Mouse (Mus musculus): ENCODE data around the gene Adm2. TPM values are rescaled to one million over a fixed set of nuclear protein-coding genes. Genes with fewer than 3 reads are reported as not detected.

Adm2 gene
- polyA plus RNA-seq, 1 experiment, result not detected

GRCm38 (mm10) chr15:89372536-89372935, 50.0 kb downstream of the Adm2 start:
- TF ChIP-seq CTCF (IDR thresholded peaks at IDR 0.05; ENCODE audit: control insufficient read depth, insufficient read depth, insufficient replicate concordance, low read depth, low read length) (no peak), POLR2A (IDR thresholded peaks at IDR 0.05; ENCODE audit: control insufficient read depth, low read depth, low read length) (no peak)
- H3K4me3 ChIP-seq (ENCODE audit: control insufficient read depth, low read depth, low read length), result peak overlapping the region; percentile 91
- H3K27ac ChIP-seq (ENCODE audit: control insufficient read depth, insufficient read depth, low read depth, low read length), result no peak overlapping the region
- no peaks in the 10 kb centered on the region for H3K27me3 ChIP-seq (ENCODE audit: control insufficient read depth, insufficient read depth, low read length)
- H3K4me1 ChIP-seq (ENCODE audit: control insufficient read depth, insufficient read depth, low read length), result peaks cover 17% of the 10 kb centered on the region
- H3K36me3 ChIP-seq (ENCODE audit: control insufficient read depth, insufficient read depth, low read length), result no peaks in the 10 kb centered on the region

DNA sequence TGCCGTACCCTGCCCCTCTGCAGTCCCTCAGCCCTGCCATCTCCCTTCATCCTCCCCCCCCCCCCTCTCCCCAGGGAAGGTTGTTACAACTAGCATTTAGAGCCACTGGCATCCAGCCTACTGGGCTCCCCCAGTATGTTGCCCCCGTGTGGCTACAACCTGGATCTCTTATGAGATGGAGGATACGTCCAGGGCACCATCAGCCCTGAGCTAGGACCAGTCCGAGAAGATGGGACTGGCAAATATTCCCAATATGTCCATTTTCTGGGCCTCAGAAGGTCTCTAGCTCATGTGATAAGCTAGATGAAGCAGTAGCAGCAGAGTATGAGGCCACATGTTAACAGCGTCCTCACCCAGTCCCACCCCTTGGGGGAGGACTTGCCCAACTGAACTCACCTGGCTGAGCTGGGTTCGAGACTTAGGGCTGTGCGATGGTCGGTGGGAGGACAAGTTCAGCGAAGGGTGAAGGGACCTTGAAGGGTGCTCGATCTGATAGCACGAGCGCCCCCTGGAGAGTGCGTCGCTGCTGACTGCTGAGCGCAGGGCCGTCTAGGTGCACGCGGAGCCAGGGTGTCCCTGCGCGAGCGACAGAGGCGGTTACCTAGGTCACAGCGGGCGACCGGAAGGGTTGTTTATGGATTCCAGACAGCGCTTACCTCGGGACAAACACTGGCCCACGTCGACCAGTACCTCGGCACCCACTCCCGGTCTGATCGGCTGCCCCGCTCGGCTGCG, 50.7 kb downstream of the Adm2 start:
- H3K27me3 ChIP-seq (ENCODE audit: control insufficient read depth, insufficient read depth, low read length), result no peaks in the 10 kb centered on the region
- peak overlapping the region; percentile 91 for H3K4me3 ChIP-seq (ENCODE audit: control insufficient read depth, low read depth, low read length)
- peak overlapping the region; percentile 91 for H3K27ac ChIP-seq (ENCODE audit: control insufficient read depth, insufficient read depth, low read depth, low read length)
- no peaks in the 10 kb centered on the region for H3K36me3 ChIP-seq (ENCODE audit: control insufficient read depth, insufficient read depth, low read length)
- TF ChIP-seq CTCF (IDR thresholded peaks at IDR 0.05; ENCODE audit: control insufficient read depth, insufficient read depth, insufficient replicate concordance, low read depth, low read length) (peak; percentile 66; the same call in 1 of the 2 replicates), POLR2A (IDR thresholded peaks at IDR 0.05; ENCODE audit: control insufficient read depth, low read depth, low read length) (no peak)
- H3K4me1 ChIP-seq (ENCODE audit: control insufficient read depth, insufficient read depth, low read length), result peaks cover 23% of the 10 kb centered on the region

DNA sequence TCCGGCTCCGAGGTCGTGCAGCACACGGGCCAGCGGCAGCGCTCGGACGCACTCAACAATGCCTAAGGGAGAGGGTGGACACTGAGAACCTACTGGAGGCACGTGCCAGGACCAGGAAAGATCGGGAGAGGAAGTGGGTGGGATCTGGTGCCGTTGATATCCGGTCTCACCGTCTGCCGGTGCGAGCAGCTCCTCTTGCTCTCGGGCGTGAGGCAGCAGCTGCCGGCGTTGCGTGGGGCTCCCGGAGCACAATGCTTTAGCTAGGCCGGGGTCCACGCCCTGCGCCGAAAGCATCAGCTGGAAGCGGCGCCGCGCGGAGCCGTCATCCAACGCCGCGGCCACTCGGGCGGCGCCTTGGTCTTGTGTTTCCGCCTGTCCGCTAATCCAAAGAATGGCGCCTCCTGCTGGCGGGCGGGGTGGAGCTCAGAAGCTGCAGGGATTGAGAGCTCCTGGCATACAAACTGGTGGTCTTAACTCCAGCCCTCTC, 51.3 kb downstream of the Adm2 start, which contains the start of gene Sco2:
TSS of gene Sco2 (minus strand) at position 85 of the 487 bp plus-strand sequence.
- H3K27me3 ChIP-seq (ENCODE audit: control insufficient read depth, insufficient read depth, low read length), result no peaks in the 10 kb centered on the region
- H3K27ac ChIP-seq (ENCODE audit: control insufficient read depth, insufficient read depth, low read depth, low read length), result peak within 1 kb of the TSS; percentile 91
- no peaks in the 10 kb centered on the region for H3K36me3 ChIP-seq (ENCODE audit: control insufficient read depth, insufficient read depth, low read length)
- H3K4me3 ChIP-seq (ENCODE audit: control insufficient read depth, low read depth, low read length), result peak within 1 kb of the TSS; percentile 91
- H3K4me1 ChIP-seq (ENCODE audit: control insufficient read depth, insufficient read depth, low read length), result peaks cover 29% of the 10 kb centered on the region
- TF ChIP-seq CTCF (IDR thresholded peaks at IDR 0.05; ENCODE audit: control insufficient read depth, insufficient read depth, insufficient replicate concordance, low read depth, low read length) (peak; percentile 72; the same call in 1 of the 2 replicates), POLR2A (IDR thresholded peaks at IDR 0.05; ENCODE audit: control insufficient read depth, low read depth, low read length) (peak; percentile 84; the same call in 1 of the 2 replicates)

Other genes starting within 250 kb of the Adm2 start
- gene Trabd, start 247.6 kb upstream of the Adm2 start, polyA plus RNA-seq (2012; rRNA removed), result 17.3 and 19.7 TPM in 2 replicates
- 10.5 and 10.7 TPM in 2 replicates for gene Selenoo, start 233.6 kb upstream of the Adm2 start, polyA plus RNA-seq (2012; rRNA removed)
- gene Tubgcp6, start 199.6 kb upstream of the Adm2 start, polyA plus RNA-seq (2012; rRNA removed), result 9.9 and 10.5 TPM in 2 replicates
- 4.0 and 4.5 TPM in 2 replicates for gene Hdac10, start 194.0 kb upstream of the Adm2 start, polyA plus RNA-seq (2012; rRNA removed)
- gene Mapk12, start 182.0 kb upstream of the Adm2 start, polyA plus RNA-seq (2012; rRNA removed), result 0.79 and 1.0 TPM in 2 replicates
- gene Mapk11, start 173.1 kb upstream of the Adm2 start, polyA plus RNA-seq (2012; rRNA removed), result 2.0 and 2.6 TPM in 2 replicates
- 91.0 and 107 TPM in 2 replicates for gene Plxnb2, start 141.9 kb upstream of the Adm2 start, polyA plus RNA-seq (2012; rRNA removed)
- gene Dennd6b, start 126.2 kb upstream of the Adm2 start, polyA plus RNA-seq (2012; rRNA removed), result 55.5 and 58.5 TPM in 2 replicates
- 49.8 and 59.3 TPM in 2 replicates for gene Ppp6r2, start 111.2 kb upstream of the Adm2 start, polyA plus RNA-seq (2012; rRNA removed)
- 157 and 170 TPM in 2 replicates for gene Sbf1, start 7.4 kb upstream of the Adm2 start, polyA plus RNA-seq (2012; rRNA removed)
- gene Miox, start 11.7 kb downstream of the Adm2 start, polyA plus RNA-seq (2012; rRNA removed), result 0.81 and 1.7 TPM in 2 replicates
- gene Lmf2, start 32.9 kb downstream of the Adm2 start, polyA plus RNA-seq (2012; rRNA removed), result 43.0 and 46.6 TPM in 2 replicates
- gene Ncaph2, start 33.0 kb downstream of the Adm2 start, polyA plus RNA-seq (2012; rRNA removed), result 41.5 and 44.7 TPM in 2 replicates
- gene Sco2, start 51.1 kb downstream of the Adm2 start, polyA plus RNA-seq (2012; rRNA removed), result 31.1 and 34.1 TPM in 2 replicates
- gene Tymp, start 54.3 kb downstream of the Adm2 start, polyA plus RNA-seq (2012; rRNA removed), result 0.74 and 1.6 TPM in 2 replicates
- 78.4 and 86.4 TPM in 2 replicates for gene Odf3b, start 56.6 kb downstream of the Adm2 start, polyA plus RNA-seq (2012; rRNA removed)
- 0.19 and 0.31 TPM in 2 replicates for gene Klhdc7b, start 62.2 kb downstream of the Adm2 start, polyA plus RNA-seq (2012; rRNA removed)
- 218 and 247 TPM in 2 replicates for gene Syce3, start 87.8 kb downstream of the Adm2 start, polyA plus RNA-seq (2012; rRNA removed)
- 374 and 414 TPM in 2 replicates for gene Cpt1b, start 103.1 kb downstream of the Adm2 start, polyA plus RNA-seq (2012; rRNA removed)
- 6.4 and 7.6 TPM in 2 replicates for gene C730034F03Rik, start 106.9 kb downstream of the Adm2 start, polyA plus RNA-seq (2012; rRNA removed)
- 1.2 and 1.9 TPM in 2 replicates for gene Gm44502, start 107.0 kb downstream of the Adm2 start, polyA plus RNA-seq (2012; rRNA removed)
- gene Chkb, start 107.2 kb downstream of the Adm2 start, polyA plus RNA-seq (2012; rRNA removed), result 50.7 and 52.8 TPM in 2 replicates
- 31.9 and 34.3 TPM in 2 replicates for gene Mapk8ip2, start 131.2 kb downstream of the Adm2 start, polyA plus RNA-seq (2012; rRNA removed)
- gene Arsa, start 154.7 kb downstream of the Adm2 start, polyA plus RNA-seq (2012; rRNA removed), result 221 and 236 TPM in 2 replicates
- 1.1 and 1.8 TPM in 2 replicates for gene Shank3, start 176.9 kb downstream of the Adm2 start, polyA plus RNA-seq (2012; rRNA removed)
- 522 and 549 TPM in 2 replicates for gene Acr, start 245.6 kb downstream of the Adm2 start, polyA plus RNA-seq (2012; rRNA removed)